8 mouse cellular contexts compared by ENCODE assay signal in the genomic region with DNA sequence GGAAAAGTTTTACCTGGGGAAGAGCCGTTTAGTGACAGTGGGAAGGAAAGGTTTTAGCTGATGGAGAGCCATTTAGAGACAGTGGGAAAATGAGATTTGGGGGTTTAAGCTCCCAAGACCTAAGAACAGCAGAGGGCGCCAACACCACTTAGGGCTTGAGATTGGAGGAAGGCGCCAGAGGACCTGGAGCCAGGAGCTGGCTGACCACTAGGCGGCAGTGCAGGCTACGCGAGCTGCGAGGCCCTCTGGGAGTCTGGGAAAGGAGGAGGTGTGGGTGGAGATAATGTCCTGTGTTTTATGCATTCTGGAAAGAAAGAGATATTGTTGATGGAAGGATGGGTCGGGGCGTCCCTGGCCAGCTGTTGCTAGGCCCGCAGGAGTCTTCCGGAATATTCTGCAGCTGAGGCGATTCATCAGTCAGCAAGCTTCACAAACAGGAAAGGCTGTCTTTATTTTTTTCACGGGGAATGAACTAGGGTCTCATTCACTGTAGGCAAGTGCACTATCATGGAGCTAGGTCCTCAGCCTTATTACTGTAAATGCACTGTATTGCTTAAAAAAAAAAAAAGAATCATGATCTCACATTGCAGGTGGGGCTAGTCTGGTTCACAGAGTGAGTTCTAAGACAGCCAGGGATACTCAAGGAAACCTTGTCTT. TPM values are rescaled to one million over a fixed set of nuclear protein-coding genes. Genes with fewer than 3 reads are reported as not detected.
DNase-seq lines count a peak whose midpoint lies in the region; ATAC-seq lines count a peak whose summit lies in the region.

No protein-coding gene starts in this region.

- 4% methylated on average over 13 of the region's 13 CpGs for WGBS in hindbrain, embryonic 13.5 days

- H3K4me3 ChIP-seq in hindbrain, embryonic 13.5 days, result peak overlapping the region; percentile 23

- H3K9me3 ChIP-seq in hindbrain, embryonic 13.5 days, result no peaks in the 10 kb centered on the region

- H3K9ac ChIP-seq in hindbrain, embryonic 13.5 days, result peak overlapping the region; percentile 64; the same call in 1 of the 2 replicates

- H3K36me3 ChIP-seq in hindbrain, embryonic 13.5 days, result no peaks in the 10 kb centered on the region

- peak; percentile 90 for ATAC-seq in hindbrain, embryonic 13.5 days (ENCODE audit: low FRiP score)

- DNase-seq in NIH3T3 (ENCODE audit: low read depth), result peak; percentile 96
- DNase-seq in cerebellum, postnatal 10 days, result peak; percentile 99 to 100
- DNase-seq in frontal cortex, postnatal 14 days (ENCODE audit: low spot score in 2 of 2), result peak; percentile 88 to 96
- DNase-seq in layer of hippocampus, postnatal 25 days (ENCODE audit: extremely low spot score in 1 of 2, low spot score in 1 of 2), result peak; percentile 94 to 100
- peak; percentile 99 for DNase-seq in lung, postnatal 14 days
- DNase-seq in retina, adult 2 months (ENCODE audit: low read depth, low spot score), result peak; percentile 85
- peak; percentile 95 for DNase-seq in thymus, postnatal 25 days

- H3K4me2 ChIP-seq in hindbrain, embryonic 13.5 days, result peak overlapping the region; percentile 48

- H3K27me3 ChIP-seq in hindbrain, embryonic 13.5 days, result no peaks in the 10 kb centered on the region

- peak overlapping the region; percentile 45 for H3K27ac ChIP-seq in hindbrain, embryonic 13.5 days

- peaks cover 5% of the 10 kb centered on the region; the same call in 1 of the 2 replicates for H3K4me1 ChIP-seq in hindbrain, embryonic 13.5 days (replicated peaks)

RNA-seq across cellular contexts. Expression of a gene that starts 9.5 kb away (rescaled TPM):
- not detected in 2 replicates for polyA plus RNA-seq in hindbrain, embryonic 13.5 days (2015; fragmentation: Nextera tagmentation; extraction: Ambion mirVana)
- total RNA-seq in layer of hippocampus, postnatal 25 days (2021), result under 1 TPM; 0.19 to 0.20 TPM

RNA-seq across cellular contexts. Expression of a gene that starts 13.6 kb away (rescaled TPM):
- 9.1 and 9.4 TPM in 2 replicates for polyA plus RNA-seq in hindbrain, embryonic 13.5 days (2015; fragmentation: Nextera tagmentation; extraction: Ambion mirVana)
- total RNA-seq in layer of hippocampus, postnatal 25 days (2021), result 1 to 10 TPM; 5.6 to 6.2 TPM

RNA-seq across cellular contexts. Expression of a gene that starts 13.7 kb away (rescaled TPM):
- polyA plus RNA-seq in hindbrain, embryonic 13.5 days (2015; fragmentation: Nextera tagmentation; extraction: Ambion mirVana), result 15.1 and 18.7 TPM in 2 replicates
- 10 to 100 TPM in 1 of 2 experiments, 1 to 10 TPM in 1; 9.0 to 11.5 TPM for total RNA-seq in layer of hippocampus, postnatal 25 days (2021)

RNA-seq across cellular contexts. Expression of a gene that starts 35.3 kb away (rescaled TPM):
- not detected in 2 replicates for polyA plus RNA-seq in hindbrain, embryonic 13.5 days (2015; fragmentation: Nextera tagmentation; extraction: Ambion mirVana)
- total RNA-seq in layer of hippocampus, postnatal 25 days (2021), result 1 to 10 TPM; 1.4 to 1.6 TPM

RNA-seq across cellular contexts. Expression of a gene that starts 55.0 kb away (rescaled TPM):
- 61.3 and 63.9 TPM in 2 replicates for polyA plus RNA-seq in hindbrain, embryonic 13.5 days (2015; fragmentation: Nextera tagmentation; extraction: Ambion mirVana)
- 10 to 100 TPM; 34.8 to 43.0 TPM for total RNA-seq in layer of hippocampus, postnatal 25 days (2021)

Comparison
In these comparisons a context has a peak if more than half of its experiments do, and no peak if none do; other contexts are left out.
1. Peak in every context shown above with its lines: DNase-seq, ATAC-seq, H3K4me3 ChIP-seq and H3K27ac ChIP-seq.